28 mouse cellular contexts compared by ENCODE assay signal in genomic region chr17:64991262-64991661, GRCm38 (mm10).
A peak's percentile ranks its signal among the peaks of the same experiment; 100 is the strongest.
DNase-seq lines count a peak whose midpoint lies in the region; ATAC-seq and TF ChIP-seq lines count a peak whose summit lies in the region.
"Had no signal": no experiment of that assay in that cellular context is flagged by ENCODE, and none has a peak within 500 bp of the region (broad histone marks: within the 10 kb centered on the region; RNA-seq: fewer than 3 reads in every experiment).

No protein-coding gene starts in this region.

- no peak for TF ChIP-seq CTCF in brain, embryonic 14.5 days (IDR thresholded peaks at IDR 0.05; ENCODE audit: borderline replicate concordance, extremely low read depth, insufficient read depth, insufficient read length)

- H3K36me3 ChIP-seq in embryonic facial prominence, embryonic 14.5 days (ENCODE audit: control insufficient read depth, insufficient read depth, low read length): no peaks in the 10 kb centered on the region
- H3K36me3 ChIP-seq in embryonic facial prominence, embryonic 10.5 days (replicated peaks): no peaks in the 10 kb centered on the region
- H3K36me3 ChIP-seq in heart, embryonic 11.5 days (ENCODE audit: control insufficient read depth, insufficient read depth, low read length): no peaks in the 10 kb centered on the region
- H3K36me3 ChIP-seq: embryonic facial prominence, embryonic 12.5 days; embryonic facial prominence, embryonic 15.5 days; forebrain, embryonic 10.5 days; forebrain, embryonic 12.5 days; forebrain, embryonic 15.5 days; G1E had no signal

- no peak overlapping the region for H3K4me3 ChIP-seq in embryonic facial prominence, embryonic 14.5 days (ENCODE audit: low read depth, low read length)
- no peak overlapping the region for H3K4me3 ChIP-seq in embryonic facial prominence, embryonic 10.5 days
- H3K4me3 ChIP-seq in heart, embryonic 11.5 days (ENCODE audit: low read depth, low read length): no peak overlapping the region
- H3K4me3 ChIP-seq: embryonic facial prominence, embryonic 12.5 days; embryonic facial prominence, embryonic 15.5 days; erythroblast, embryonic 14.5 days; forebrain, embryonic 10.5 days; forebrain, embryonic 12.5 days; forebrain, embryonic 15.5 days had no signal

- peaks cover 6% of the 10 kb centered on the region for H3K9me3 ChIP-seq in embryonic facial prominence, embryonic 14.5 days (ENCODE audit: control insufficient read depth, low read length)
- peaks cover 5% of the 10 kb centered on the region; the same call in 1 of the 2 replicates for H3K9me3 ChIP-seq in embryonic facial prominence, embryonic 10.5 days
- no peaks in the 10 kb centered on the region; the same call in 1 of the 2 replicates for H3K9me3 ChIP-seq in heart, embryonic 11.5 days (replicated peaks; ENCODE audit: control insufficient read depth, low read length)
- H3K9me3 ChIP-seq: embryonic facial prominence, embryonic 12.5 days; embryonic facial prominence, embryonic 15.5 days; forebrain, embryonic 15.5 days had no signal

- ATAC-seq in embryonic facial prominence, embryonic 14.5 days (ENCODE audit: low read depth): no peak
- ATAC-seq in heart, embryonic 11.5 days (replicated peaks; ENCODE audit: insufficient number of reproducible peaks, low FRiP score, low TSS enrichment): no peak
- ATAC-seq: activated CD4-positive, CD25-positive, alpha-beta regulatory T cell, adult 4 months; CD4-positive, CD25-positive, alpha-beta regulatory T cell, adult 4 months; forebrain, embryonic 15.5 days; Patski had no signal

- WGBS in embryonic facial prominence, embryonic 14.5 days: 74% methylated on average over 3 of the region's 3 CpGs
- 87% methylated on average over 3 of the region's 3 CpGs for WGBS in embryonic facial prominence, embryonic 10.5 days
- WGBS in heart, embryonic 11.5 days (ENCODE audit: insufficient replicate concordance): 94% methylated on average over 3 of the region's 3 CpGs

- no peak overlapping the region for H3K9ac ChIP-seq in embryonic facial prominence, embryonic 14.5 days (ENCODE audit: low read depth, low read length)
- no peak overlapping the region for H3K9ac ChIP-seq in heart, embryonic 11.5 days (ENCODE audit: low read depth, low read length)
- H3K9ac ChIP-seq: embryonic facial prominence, embryonic 12.5 days; embryonic facial prominence, embryonic 15.5 days; forebrain, embryonic 12.5 days; forebrain, embryonic 15.5 days had no signal

- TF ChIP-seq POLR2A in brain, embryonic 14.5 days (IDR thresholded peaks at IDR 0.05; ENCODE audit: borderline replicate concordance, extremely low read depth, insufficient read depth, insufficient read length, poor library complexity, severe bottlenecking): no peak

- no peaks in the 10 kb centered on the region for H3K27me3 ChIP-seq in embryonic facial prominence, embryonic 14.5 days (replicated peaks; ENCODE audit: control insufficient read depth, insufficient read depth, low read length)
- H3K27me3 ChIP-seq in embryonic facial prominence, embryonic 10.5 days (replicated peaks; ENCODE audit: low read depth, poor library complexity, severe bottlenecking): no peaks in the 10 kb centered on the region
- H3K27me3 ChIP-seq in heart, embryonic 11.5 days (ENCODE audit: control insufficient read depth, insufficient read depth, low read length): no peaks in the 10 kb centered on the region
- H3K27me3 ChIP-seq: CH12.LX; embryonic facial prominence, embryonic 12.5 days; embryonic facial prominence, embryonic 15.5 days; forebrain, embryonic 12.5 days; forebrain, embryonic 15.5 days had no signal

- no peak overlapping the region for H3K27ac ChIP-seq in embryonic facial prominence, embryonic 14.5 days (replicated peaks; ENCODE audit: low read depth, low read length)
- H3K27ac ChIP-seq in embryonic facial prominence, embryonic 10.5 days (replicated peaks): no peak overlapping the region
- H3K27ac ChIP-seq in heart, embryonic 11.5 days (ENCODE audit: low read depth, low read length): no peak overlapping the region
- H3K27ac ChIP-seq: embryonic facial prominence, embryonic 12.5 days; embryonic facial prominence, embryonic 15.5 days; forebrain, embryonic 10.5 days; forebrain, embryonic 12.5 days; forebrain, embryonic 15.5 days had no signal

- peak; percentile 40 for DNase-seq in embryonic facial prominence, embryonic 14.5 days (ENCODE audit: low spot score)
- DNase-seq in embryonic facial prominence, embryonic 10.5 days (ENCODE audit: low spot score): no peak
- peak; percentile 28 for DNase-seq in heart, adult 11 months
- DNase-seq in brain, embryonic 14.5 days (ENCODE audit: low read depth): peak; percentile 29
- DNase-seq in kidney, postnatal 25 days: no peak
- DNase-seq: adrenal gland, adult 8-10 months; adrenal gland, postnatal 14 days; adrenal gland, postnatal 36 days; B cell, adult 2 months; cerebellum, adult 11 months; cerebellum, adult 18-20 months; cerebellum, adult 8-10 months; cerebellum, adult 9-11 months; cerebellum, postnatal 14 days; cerebellum, postnatal 36 days; embryo, embryonic 11 days had no signal

- H3K4me2 ChIP-seq in embryonic facial prominence, embryonic 14.5 days (ENCODE audit: low read depth, low read length): no peak overlapping the region
- no peak overlapping the region for H3K4me2 ChIP-seq in heart, embryonic 11.5 days
- H3K4me2 ChIP-seq: embryonic facial prominence, embryonic 12.5 days; embryonic facial prominence, embryonic 15.5 days; forebrain, embryonic 12.5 days; forebrain, embryonic 15.5 days had no signal

- no peaks in the 10 kb centered on the region for H3K4me1 ChIP-seq in embryonic facial prominence, embryonic 14.5 days (ENCODE audit: control insufficient read depth, insufficient read depth, low read length)
- H3K4me1 ChIP-seq in embryonic facial prominence, embryonic 10.5 days: no peaks in the 10 kb centered on the region
- no peaks in the 10 kb centered on the region for H3K4me1 ChIP-seq in heart, embryonic 11.5 days (ENCODE audit: control insufficient read depth, insufficient read depth, low read length)
- H3K4me1 ChIP-seq: embryonic facial prominence, embryonic 12.5 days; embryonic facial prominence, embryonic 15.5 days; forebrain, embryonic 10.5 days; forebrain, embryonic 12.5 days; forebrain, embryonic 15.5 days had no signal

Comparison
In these comparisons a context has a peak if more than half of its experiments do, and no peak if none do; other contexts are left out.
1. DNase-seq: peak in embryonic facial prominence, embryonic 14.5 days (single experiment), heart, adult 11 months (single experiment) and brain, embryonic 14.5 days (single experiment); none in embryonic facial prominence, embryonic 10.5 days (single experiment) and kidney, postnatal 25 days (0 of 2).